Mouse (Mus musculus): ENCODE measurements at regions not wholly inside any gene's neighbourhood (a gene's known extent, or its start where the extent isn't known, plus 50 kb on each side); places are given as distances from the start of the nearest gene placed in this dataset.

DNA sequence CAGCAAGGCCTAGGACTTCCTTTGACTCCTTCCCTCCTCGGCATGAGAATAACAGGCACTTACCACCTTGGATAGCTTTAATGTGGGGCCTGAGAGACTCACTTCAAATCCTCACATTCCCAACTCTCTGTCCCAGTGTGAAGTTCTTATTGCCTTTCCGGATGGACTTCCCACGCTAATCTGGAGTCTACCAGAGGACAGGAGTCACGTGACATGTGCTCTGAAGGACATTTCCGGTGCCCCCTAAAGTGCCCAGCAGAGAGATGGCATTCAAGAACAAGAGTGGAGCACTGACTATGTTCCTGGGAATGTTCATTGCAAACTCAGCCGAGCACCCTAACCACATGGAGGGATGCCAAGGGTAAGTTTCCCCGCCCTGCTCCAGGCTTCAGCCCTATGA lies 257.0 kb upstream of the Msx2 start:
- no peak overlapping the region for H3K27ac ChIP-seq (ENCODE audit: low read depth, low read length)
- H3K4me2 ChIP-seq: no peak overlapping the region
- WGBS (ENCODE audit: insufficient replicate concordance): 85% methylated on average over 7 of the region's 7 CpGs
- H3K9me3 ChIP-seq (replicated peaks; ENCODE audit: control insufficient read depth, low read length): no peaks in the 10 kb centered on the region
- H3K4me1 ChIP-seq (ENCODE audit: control insufficient read depth, insufficient read depth, low read length): no peaks in the 10 kb centered on the region
- H3K4me3 ChIP-seq (ENCODE audit: low read depth, low read length): no peak overlapping the region
- no peaks in the 10 kb centered on the region for H3K27me3 ChIP-seq (ENCODE audit: control insufficient read depth, insufficient read depth, low read length)
- no peak for ATAC-seq (replicated peaks; ENCODE audit: insufficient number of reproducible peaks, low FRiP score, low TSS enrichment)
- no peaks in the 10 kb centered on the region for H3K36me3 ChIP-seq (ENCODE audit: control insufficient read depth, insufficient read depth, low read length)
- no peak overlapping the region for H3K9ac ChIP-seq (ENCODE audit: low read depth, low read length)

DNA sequence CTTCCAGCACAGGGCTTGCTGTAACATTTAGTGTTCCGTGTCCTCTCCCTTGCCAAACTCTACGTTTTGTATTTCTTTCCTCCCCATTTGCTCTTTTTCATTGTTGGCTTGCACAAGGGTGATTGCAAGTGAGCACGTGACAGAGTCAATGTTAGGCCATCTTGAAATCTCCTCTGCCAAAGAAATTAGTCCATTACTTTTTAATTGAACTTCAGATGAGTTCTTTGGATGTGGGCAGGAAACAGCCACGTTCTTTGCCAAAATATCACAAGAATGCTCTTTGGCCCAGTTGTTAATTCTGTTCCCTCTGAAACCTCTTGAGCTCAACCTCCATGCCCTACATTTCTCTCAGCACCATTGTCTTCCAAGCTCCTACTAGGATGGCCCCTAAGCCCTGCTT lies 253.2 kb upstream of the Msx2 start:
- no peak for ATAC-seq (replicated peaks; ENCODE audit: insufficient number of reproducible peaks, low FRiP score, low TSS enrichment)
- H3K36me3 ChIP-seq (ENCODE audit: control insufficient read depth, insufficient read depth, low read length): no peaks in the 10 kb centered on the region
- no peak overlapping the region for H3K4me3 ChIP-seq (ENCODE audit: low read depth, low read length)
- no peaks in the 10 kb centered on the region for H3K9me3 ChIP-seq (replicated peaks; ENCODE audit: control insufficient read depth, low read length)
- 0 out of 2 replicates have a peak, but pooled peaks cover 4% of the 10 kb centered on the region for H3K4me1 ChIP-seq (ENCODE audit: control insufficient read depth, insufficient read depth, low read length)
- H3K9ac ChIP-seq (ENCODE audit: low read depth, low read length): no peak overlapping the region
- 79% methylated on average over 4 of the region's 4 CpGs for WGBS (ENCODE audit: insufficient replicate concordance)
- no peak overlapping the region for H3K27ac ChIP-seq (ENCODE audit: low read depth, low read length)
- H3K4me2 ChIP-seq: no peak overlapping the region
- H3K27me3 ChIP-seq (ENCODE audit: control insufficient read depth, insufficient read depth, low read length): peaks cover 2% of the 10 kb centered on the region; the same call in 1 of the 2 replicates

DNA sequence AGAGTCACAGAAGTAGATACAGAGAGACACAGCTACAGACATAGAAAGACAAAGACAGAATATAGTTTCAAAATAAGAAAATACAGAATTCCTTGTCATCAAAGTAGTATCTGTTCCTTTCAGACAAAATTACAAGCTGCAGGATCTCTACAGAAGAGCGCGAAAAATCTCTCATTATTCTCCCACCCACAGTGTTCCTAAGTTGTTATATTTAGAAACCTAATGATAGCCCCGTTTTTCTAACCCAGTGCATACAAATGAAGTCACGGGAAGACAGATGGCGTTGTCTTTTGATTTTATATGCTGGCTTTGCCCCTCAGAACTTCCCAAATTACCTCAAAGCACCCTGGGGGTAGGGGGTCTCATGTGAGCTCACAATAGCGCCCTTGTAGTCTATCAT lies 250.0 kb upstream of the Msx2 start:
- no peak overlapping the region for H3K27ac ChIP-seq (ENCODE audit: low read depth, low read length)
- H3K9ac ChIP-seq (ENCODE audit: low read depth, low read length): no peak overlapping the region
- no peaks in the 10 kb centered on the region for H3K36me3 ChIP-seq (ENCODE audit: control insufficient read depth, insufficient read depth, low read length)
- peaks cover 2% of the 10 kb centered on the region; the same call in 1 of the 2 replicates for H3K27me3 ChIP-seq (ENCODE audit: control insufficient read depth, insufficient read depth, low read length)
- H3K4me1 ChIP-seq (ENCODE audit: control insufficient read depth, insufficient read depth, low read length): peaks cover 22% of the 10 kb centered on the region
- H3K4me3 ChIP-seq (ENCODE audit: low read depth, low read length): no peak overlapping the region
- H3K9me3 ChIP-seq (replicated peaks; ENCODE audit: control insufficient read depth, low read length): no peaks in the 10 kb centered on the region
- ATAC-seq (replicated peaks; ENCODE audit: insufficient number of reproducible peaks, low FRiP score, low TSS enrichment): no peak
- H3K4me2 ChIP-seq: no peak overlapping the region
- WGBS (ENCODE audit: insufficient replicate concordance): 49% methylated on average over 6 of the region's 6 CpGs

DNA sequence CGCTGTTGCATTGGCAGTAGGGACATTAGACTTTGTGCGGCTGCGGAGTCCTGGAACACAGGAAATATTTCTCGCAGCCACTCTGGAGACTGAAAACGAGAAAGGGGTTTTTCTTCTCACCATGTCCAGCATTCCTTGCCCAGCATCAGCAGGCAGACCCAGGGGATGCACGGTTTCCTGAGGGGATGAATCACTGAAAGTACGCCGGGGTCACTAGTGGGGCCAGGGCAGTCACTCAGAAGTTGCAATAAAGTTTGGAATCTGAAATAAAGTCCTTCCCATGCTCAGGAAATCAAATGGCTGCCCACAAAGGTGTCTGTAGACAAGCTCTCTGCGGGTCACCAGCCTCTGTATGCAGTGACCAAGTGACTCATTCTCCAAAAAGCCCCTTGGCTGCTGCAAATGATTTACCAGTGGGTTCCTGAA lies 248.2 kb upstream of the Msx2 start:
- H3K27ac ChIP-seq (ENCODE audit: low read depth, low read length): no peak overlapping the region
- 56% methylated on average over 9 of the region's 9 CpGs for whole genome bisulfite sequencing (ENCODE audit: insufficient replicate concordance)
- no peak overlapping the region for H3K4me3 ChIP-seq (ENCODE audit: low read depth, low read length)
- H3K27me3 ChIP-seq (ENCODE audit: control insufficient read depth, insufficient read depth, low read length): peaks cover 2% of the 10 kb centered on the region; the same call in 1 of the 2 replicates
- no peak for ATAC-seq (replicated peaks; ENCODE audit: insufficient number of reproducible peaks, low FRiP score, low TSS enrichment)
- no peak overlapping the region for H3K9ac ChIP-seq (ENCODE audit: low read depth, low read length)
- H3K4me1 ChIP-seq (ENCODE audit: control insufficient read depth, insufficient read depth, low read length): peaks cover 23% of the 10 kb centered on the region
- no peak overlapping the region for H3K4me2 ChIP-seq
- no peaks in the 10 kb centered on the region for H3K9me3 ChIP-seq (replicated peaks; ENCODE audit: control insufficient read depth, low read length)
- H3K36me3 ChIP-seq (ENCODE audit: control insufficient read depth, insufficient read depth, low read length): no peaks in the 10 kb centered on the region

DNA sequence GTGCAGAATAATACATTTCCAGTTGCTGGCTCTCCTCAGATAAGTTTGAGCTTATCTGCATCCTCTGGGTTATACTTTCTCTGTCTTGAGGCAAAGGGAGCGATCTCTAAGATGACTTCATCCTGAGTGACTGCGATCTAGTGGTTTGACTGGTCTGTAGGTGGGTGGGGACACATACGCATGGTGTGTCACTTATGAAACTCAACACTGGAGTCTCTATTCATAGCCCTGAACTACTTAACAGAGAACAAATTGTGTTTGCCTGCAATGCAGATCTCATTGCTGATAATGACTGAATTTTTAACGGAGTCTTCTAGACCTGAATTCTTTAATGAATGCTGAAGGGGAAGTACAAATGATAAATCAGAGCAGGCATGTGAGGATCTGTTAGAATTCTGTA lies 244.7 kb upstream of the Msx2 start:
- peaks cover 23% of the 10 kb centered on the region for H3K4me1 ChIP-seq (ENCODE audit: control insufficient read depth, insufficient read depth, low read length)
- no peak for ATAC-seq (replicated peaks; ENCODE audit: insufficient number of reproducible peaks, low FRiP score, low TSS enrichment)
- H3K9me3 ChIP-seq (replicated peaks; ENCODE audit: control insufficient read depth, low read length): no peaks in the 10 kb centered on the region
- no peaks in the 10 kb centered on the region for H3K36me3 ChIP-seq (ENCODE audit: control insufficient read depth, insufficient read depth, low read length)
- WGBS (ENCODE audit: insufficient replicate concordance): 55% methylated on average over 4 of the region's 4 CpGs
- H3K27me3 ChIP-seq (ENCODE audit: control insufficient read depth, insufficient read depth, low read length): no peaks in the 10 kb centered on the region
- H3K9ac ChIP-seq (ENCODE audit: low read depth, low read length): no peak overlapping the region
- no peak overlapping the region for H3K27ac ChIP-seq (ENCODE audit: low read depth, low read length)
- H3K4me3 ChIP-seq (ENCODE audit: low read depth, low read length): no peak overlapping the region
- no peak overlapping the region for H3K4me2 ChIP-seq

DNA sequence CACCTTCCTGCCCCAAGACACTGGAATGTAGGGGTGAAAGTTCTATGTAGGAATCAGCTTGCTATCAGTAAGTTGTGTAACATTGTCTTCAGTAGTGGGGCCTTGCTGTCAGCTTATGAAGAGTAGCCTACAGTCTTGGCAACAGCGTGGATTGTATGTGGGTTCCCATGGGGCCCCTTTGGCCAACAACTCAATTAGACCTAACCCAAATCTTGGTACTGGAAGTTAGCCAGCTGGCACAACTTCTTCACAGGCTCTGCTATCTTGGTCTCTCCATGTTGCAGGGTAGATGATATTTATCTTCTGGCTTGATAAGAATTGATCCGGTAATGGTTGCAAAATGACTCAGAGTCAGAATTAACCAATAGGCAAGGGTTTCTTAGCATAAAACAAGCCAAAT lies 244.2 kb upstream of the Msx2 start:
- WGBS (ENCODE audit: insufficient replicate concordance): 72% methylated on average over 2 of the region's 2 CpGs
- Histone ChIP-seq H3K36me3 (ENCODE audit: control insufficient read depth, insufficient read depth, low read length) (no peaks in the 10 kb centered on the region), H3K27ac (ENCODE audit: low read depth, low read length) (no peak overlapping the region), H3K9ac (ENCODE audit: low read depth, low read length) (no peak overlapping the region), H3K9me3 (replicated peaks; ENCODE audit: control insufficient read depth, low read length) (no peaks in the 10 kb centered on the region), H3K4me3 (ENCODE audit: low read depth, low read length) (no peak overlapping the region), H3K4me2 (no peak overlapping the region), H3K4me1 (ENCODE audit: control insufficient read depth, insufficient read depth, low read length) (peaks cover 23% of the 10 kb centered on the region), H3K27me3 (ENCODE audit: control insufficient read depth, insufficient read depth, low read length) (no peaks in the 10 kb centered on the region)
- ATAC-seq (replicated peaks; ENCODE audit: insufficient number of reproducible peaks, low FRiP score, low TSS enrichment): no peak

DNA sequence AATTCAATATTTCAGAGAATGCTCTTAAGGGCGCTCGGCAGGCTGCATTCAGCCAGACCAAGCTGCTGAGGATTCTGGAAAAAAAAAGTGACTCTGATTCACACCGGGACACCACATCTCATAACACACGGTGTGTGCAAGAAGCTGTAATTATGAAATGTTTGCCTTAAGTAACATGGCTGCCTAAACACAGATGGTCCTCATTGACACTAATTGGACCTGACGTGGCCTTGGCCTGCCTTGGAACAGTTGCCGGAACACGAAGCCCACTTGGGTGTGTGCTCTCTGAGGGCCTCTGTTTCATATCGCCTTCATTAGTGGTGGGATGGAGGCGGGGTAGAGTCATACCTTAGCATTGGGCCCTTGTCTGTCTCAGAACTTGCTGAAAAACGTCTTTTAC lies 236.2 kb upstream of the Msx2 start:
- Histone ChIP-seq H3K4me1 (ENCODE audit: control insufficient read depth, insufficient read depth, low read length) (no peaks in the 10 kb centered on the region), H3K4me3 (ENCODE audit: low read depth, low read length) (no peak overlapping the region), H3K36me3 (ENCODE audit: control insufficient read depth, insufficient read depth, low read length) (no peaks in the 10 kb centered on the region), H3K9me3 (replicated peaks; ENCODE audit: control insufficient read depth, low read length) (no peaks in the 10 kb centered on the region), H3K4me2 (no peak overlapping the region), H3K27me3 (ENCODE audit: control insufficient read depth, insufficient read depth, low read length) (no peaks in the 10 kb centered on the region), H3K27ac (ENCODE audit: low read depth, low read length) (no peak overlapping the region), H3K9ac (ENCODE audit: low read depth, low read length) (no peak overlapping the region)
- WGBS (ENCODE audit: insufficient replicate concordance): 70% methylated on average over 10 of the region's 10 CpGs
- ATAC-seq (replicated peaks; ENCODE audit: insufficient number of reproducible peaks, low FRiP score, low TSS enrichment): no peak

DNA sequence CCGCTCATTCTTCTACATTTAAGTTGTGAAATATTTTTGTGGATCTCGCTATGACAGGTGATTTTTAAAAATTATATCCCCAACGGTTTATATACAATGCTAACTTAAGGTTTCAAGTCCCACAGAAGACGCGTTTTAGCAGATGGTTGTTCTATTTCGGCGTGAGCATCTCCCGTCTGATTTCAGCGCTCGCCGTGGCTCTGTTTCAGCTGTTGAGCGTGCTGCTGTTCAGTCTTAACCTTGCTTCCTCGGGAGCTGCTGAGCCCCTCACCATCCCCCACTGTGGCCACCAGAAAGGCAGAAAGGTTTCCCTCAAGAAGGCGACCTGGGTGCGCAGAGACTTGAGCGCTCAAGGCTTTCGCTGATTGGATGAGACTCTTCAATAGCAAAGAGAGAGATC lies 234.7 kb upstream of the Msx2 start:
- Histone ChIP-seq H3K27ac (ENCODE audit: low read depth, low read length) (no peak overlapping the region), H3K9ac (ENCODE audit: low read depth, low read length) (no peak overlapping the region), H3K4me2 (no peak overlapping the region), H3K4me3 (ENCODE audit: low read depth, low read length) (no peak overlapping the region), H3K9me3 (replicated peaks; ENCODE audit: control insufficient read depth, low read length) (no peaks in the 10 kb centered on the region), H3K4me1 (ENCODE audit: control insufficient read depth, insufficient read depth, low read length) (no peaks in the 10 kb centered on the region), H3K36me3 (ENCODE audit: control insufficient read depth, insufficient read depth, low read length) (no peaks in the 10 kb centered on the region), H3K27me3 (ENCODE audit: control insufficient read depth, insufficient read depth, low read length) (no peaks in the 10 kb centered on the region)
- ATAC-seq (replicated peaks; ENCODE audit: insufficient number of reproducible peaks, low FRiP score, low TSS enrichment): no peak
- 80% methylated on average over 17 of the region's 17 CpGs for WGBS (ENCODE audit: insufficient replicate concordance)

DNA sequence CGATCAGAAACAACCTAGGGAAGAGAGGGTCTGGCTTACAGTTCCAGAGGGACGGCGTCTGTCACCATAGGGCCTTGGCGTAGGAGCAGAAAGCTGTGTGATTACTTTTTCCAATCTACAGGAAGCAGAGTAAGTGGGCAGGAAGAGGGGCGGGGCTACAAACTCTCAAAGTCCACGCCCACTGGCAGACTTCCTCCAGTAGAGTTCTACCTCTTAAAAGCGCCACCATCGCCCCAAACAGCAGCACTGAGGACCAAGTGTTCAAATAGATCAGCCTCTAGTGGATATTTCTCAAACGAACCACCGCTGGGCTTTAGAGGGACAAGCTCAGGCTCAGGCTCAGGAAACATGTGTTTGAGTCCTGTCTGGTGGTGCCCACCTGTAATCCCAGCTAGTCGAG lies 231.2 kb upstream of the Msx2 start:
- no peaks in the 10 kb centered on the region for H3K36me3 ChIP-seq (ENCODE audit: control insufficient read depth, insufficient read depth, low read length)
- H3K4me2 ChIP-seq: no peak overlapping the region
- H3K4me3 ChIP-seq (ENCODE audit: low read depth, low read length): no peak overlapping the region
- ATAC-seq (replicated peaks; ENCODE audit: insufficient number of reproducible peaks, low FRiP score, low TSS enrichment): no peak
- no peaks in the 10 kb centered on the region for H3K9me3 ChIP-seq (replicated peaks; ENCODE audit: control insufficient read depth, low read length)
- 73% methylated on average over 11 of the region's 11 CpGs for WGBS (ENCODE audit: insufficient replicate concordance)
- H3K27ac ChIP-seq (ENCODE audit: low read depth, low read length): no peak overlapping the region
- no peaks in the 10 kb centered on the region for H3K27me3 ChIP-seq (ENCODE audit: control insufficient read depth, insufficient read depth, low read length)
- H3K9ac ChIP-seq (ENCODE audit: low read depth, low read length): no peak overlapping the region
- H3K4me1 ChIP-seq (ENCODE audit: control insufficient read depth, insufficient read depth, low read length): no peaks in the 10 kb centered on the region

All from heart, embryonic 11.5 days (tissue).